In genomic region chr14:20789593-20789992, GRCm38 (mm10) we compare ENCODE assay signal across 22 mouse cellular contexts. TPM values are rescaled to one million over a fixed set of nuclear protein-coding genes. Genes with fewer than 3 reads are reported as not detected.
"Had no signal": no experiment of that assay in that cellular context is flagged by ENCODE, and none has a peak within 500 bp of the region (broad histone marks: within the 10 kb centered on the region; RNA-seq: fewer than 3 reads in every experiment).

No protein-coding gene starts in this region.

- H3K27ac ChIP-seq: kidney, embryonic 15.5 days; limb, embryonic 10.5 days; limb, embryonic 13.5 days; liver, embryonic 12.5 days; liver, embryonic 15.5 days; lung, embryonic 15.5 days; midbrain, embryonic 10.5 days; midbrain, embryonic 13.5 days; neural tube, embryonic 13.5 days had no signal

- H3K9ac ChIP-seq: kidney, embryonic 15.5 days; limb, embryonic 13.5 days; liver, embryonic 12.5 days; liver, embryonic 15.5 days; lung, embryonic 15.5 days; midbrain, embryonic 13.5 days; neural tube, embryonic 13.5 days had no signal

- H3K4me2 ChIP-seq: kidney, embryonic 15.5 days; limb, embryonic 13.5 days; liver, embryonic 12.5 days; liver, embryonic 15.5 days; lung, embryonic 15.5 days; midbrain, embryonic 13.5 days; neural tube, embryonic 13.5 days had no signal

- H3K4me3 ChIP-seq: kidney, embryonic 15.5 days; limb, embryonic 10.5 days; limb, embryonic 13.5 days; liver, embryonic 12.5 days; liver, embryonic 15.5 days; lung, embryonic 15.5 days; megakaryocyte, embryonic 14.5 days; midbrain, embryonic 10.5 days; midbrain, embryonic 13.5 days; myocyte; neural tube, embryonic 13.5 days had no signal

- ATAC-seq: liver, embryonic 12.5 days; midbrain, embryonic 13.5 days; midbrain, embryonic 16.5 days had no signal

- H3K9me3 ChIP-seq: kidney, embryonic 15.5 days; limb, embryonic 10.5 days; limb, embryonic 13.5 days; liver, embryonic 12.5 days; liver, embryonic 15.5 days; lung, embryonic 15.5 days; megakaryocyte, embryonic 14.5 days; midbrain, embryonic 10.5 days; midbrain, embryonic 13.5 days; neural tube, embryonic 13.5 days had no signal

- DNase-seq: kidney, postnatal 10 days; kidney, postnatal 4 days; layer of hippocampus, postnatal 36 days; liver; lung, adult 18-20 months; lung, postnatal 10 days; lung, postnatal 36 days; thymus, adult 18-20 months; thymus, postnatal 36 days had no signal

- H3K27me3 ChIP-seq: kidney, embryonic 15.5 days; limb, embryonic 13.5 days; liver, embryonic 12.5 days; liver, embryonic 15.5 days; lung, embryonic 15.5 days; megakaryocyte, embryonic 14.5 days; midbrain, embryonic 13.5 days; neural tube, embryonic 13.5 days had no signal

RNA-seq across cellular contexts. Expression of gene Plau, which starts 46.9 kb away (rescaled TPM):
- total RNA-seq: monocyte, adult 5-6 weeks had no signal
